Mouse (Mus musculus) c-Kit-positive CD71-negative TER-119-negative erythroid progenitor cells, embryonic 14.5 days (primary cell): ENCODE results near the gene Zfp36.

Experiments used
- DNase-seq: peaks from one replicate; pipeline ENCODE4 v3.0.0-alpha.2; 2013; ENCODE audit warnings: low read depth

Zfp36 gene

GRCm38 (mm10) chr7:28384162-28384561 is 4.1 kb upstream of the Zfp36 start:
- no peak for DNase-seq

- no peak for DNase-seq
Measured at GRCm38 (mm10) chr7:28383606-28384005, 3.6 kb upstream of the Zfp36 start.

GRCm38 (mm10) chr7:28382981-28383396 is 2.9 kb upstream of the Zfp36 start:
- peak; percentile 83 for DNase-seq

GRCm38 (mm10) chr7:28382347-28382951 is 2.4 kb upstream of the Zfp36 start:
- DNase-seq: peak; percentile 62

GRCm38 (mm10) chr7:28381938-28382337 is 1.9 kb upstream of the Zfp36 start:
- DNase-seq: peak; percentile 86

GRCm38 (mm10) chr7:28381017-28381790 is 1.2 kb upstream of the Zfp36 start:
- peak; percentile 93 for DNase-seq

- DNase-seq: peak; percentile 94
Measured at GRCm38 (mm10) chr7:28378769-28379651, 1.0 kb downstream of the Zfp36 start.

GRCm38 (mm10) chr7:28378066-28378690 is 1.9 kb downstream of the Zfp36 start:
- no peak for DNase-seq

GRCm38 (mm10) chr7:28377190-28378065 is 2.6 kb downstream of the Zfp36 start:
- no peak for DNase-seq

GRCm38 (mm10) chr7:28376011-28376771 is 3.9 kb downstream of the Zfp36 start:
- DNase-seq: no peak

- peak; percentile 86 for DNase-seq
Measured at GRCm38 (mm10) chr7:28375176-28375921, 4.7 kb downstream of the Zfp36 start.

GRCm38 (mm10) chr7:28374647-28375046 is 5.4 kb downstream of the Zfp36 start:
- no peak for DNase-seq

GRCm38 (mm10) chr7:28373891-28374495 is 6.1 kb downstream of the Zfp36 start:
- DNase-seq: no peak

GRCm38 (mm10) chr7:28373131-28373581 is 6.9 kb downstream of the Zfp36 start:
- DNase-seq: peak; percentile 92

GRCm38 (mm10) chr7:28372251-28373108 is 7.6 kb downstream of the Zfp36 start, which contains the start of gene Plekhg2:
Gene Plekhg2, minus strand, starts transcription at chr7:28372599.
- DNase-seq: peak; percentile 98

- DNase-seq: no peak
Measured at GRCm38 (mm10) chr7:28371514-28371989, 8.5 kb downstream of the Zfp36 start.

- DNase-seq: no peak
Measured at GRCm38 (mm10) chr7:28370977-28371513, 9.0 kb downstream of the Zfp36 start.

- no peak for DNase-seq
Measured at GRCm38 (mm10) chr7:28370051-28370450, 10.0 kb downstream of the Zfp36 start.
